Comparison of ENCODE assay signal across 7 mouse cellular contexts in the genomic region with DNA sequence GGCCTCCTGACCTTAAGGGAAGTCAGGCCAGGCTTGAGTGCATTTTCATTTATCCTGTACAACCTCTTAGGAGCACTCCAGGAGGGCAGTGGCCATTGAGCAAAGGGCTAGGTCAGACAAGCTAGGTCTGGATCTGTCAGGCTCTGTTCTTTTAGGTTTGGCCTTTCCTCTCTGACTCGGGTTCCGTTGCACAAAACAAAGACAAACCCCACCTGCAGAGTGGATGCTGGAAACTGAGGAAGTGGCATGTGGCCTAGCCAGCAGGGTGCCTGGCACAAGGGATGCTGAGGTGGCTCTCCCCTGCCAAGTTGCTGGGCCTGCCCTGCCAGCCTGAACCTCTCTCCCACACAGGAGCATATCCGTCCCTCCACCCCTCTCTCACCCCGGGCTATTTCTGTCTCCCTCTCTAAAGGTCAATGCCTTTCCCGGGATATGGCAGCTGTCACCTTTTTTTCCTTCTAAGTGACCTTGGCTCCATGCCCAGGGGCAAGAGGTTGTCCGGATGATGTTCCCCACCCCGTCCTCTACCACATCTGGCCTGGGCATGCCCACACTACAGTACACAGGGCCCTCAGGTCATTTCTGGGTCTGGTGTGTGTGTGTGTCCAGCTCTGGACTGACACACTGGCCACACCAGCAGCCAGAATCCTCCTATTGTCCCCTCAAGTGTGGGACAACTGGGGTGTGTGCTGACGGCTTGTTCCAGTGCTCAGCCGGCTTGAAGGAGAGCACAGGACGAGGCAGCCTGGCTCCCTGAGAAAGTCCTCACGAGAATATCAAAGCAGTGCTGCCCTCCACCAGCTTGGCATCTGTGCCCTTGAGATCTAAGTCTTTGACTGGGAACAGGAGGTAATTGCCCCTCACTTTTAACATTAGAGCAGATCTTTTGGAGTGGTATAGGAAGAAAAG.
DNase-seq lines count a peak whose midpoint lies in the region; ATAC-seq and TF ChIP-seq lines count a peak whose summit lies in the region.

No protein-coding gene starts in this region.

- peak; percentile 93 for DNase-seq in adrenal gland, postnatal 14 days
- peak; percentile 72 to 85 for DNase-seq in cerebellum, postnatal 10 days
- DNase-seq in heart, adult 2 months, result peak; percentile 71 to 83
- DNase-seq in kidney, adult 8-10 months, result peak; percentile 80 to 86
- DNase-seq in midbrain, embryonic 11.5 days (ENCODE audit: low spot score, missing footprints), result peak; percentile 87
- DNase-seq in layer of hippocampus, adult 9-11 months, result no peak
- no peak for DNase-seq in spleen, postnatal 36 days (ENCODE audit: low spot score in 2 of 2)

- no peak for ATAC-seq in midbrain, embryonic 11.5 days (ENCODE audit: low FRiP score)

- peak overlapping the region; percentile 31 for H3K9ac ChIP-seq in heart, adult 2 months (ENCODE audit: low read depth, low read length)
- peak overlapping the region; percentile 29; the same call in 1 of the 2 replicates for H3K9ac ChIP-seq in midbrain, embryonic 11.5 days (ENCODE audit: low read length)

- TF ChIP-seq POLR2A in heart, adult 2 months (IDR thresholded peaks at IDR 0.05; ENCODE audit: insufficient read depth, low read depth, low read length), result 0 out of 2 replicates have a peak, but pooled peaks have one; percentile 3

- H3K27ac ChIP-seq in heart, adult 2 months, result peak overlapping the region; percentile 86
- H3K27ac ChIP-seq in midbrain, embryonic 11.5 days (ENCODE audit: low read depth, low read length), result peak overlapping the region; percentile 80

- H3K79me2 ChIP-seq in heart, adult 2 months (replicated peaks; ENCODE audit: control insufficient read depth, insufficient read depth, low read length), result no peaks in the 10 kb centered on the region

- peak; percentile 67 for TF ChIP-seq EP300 in heart, adult 2 months (IDR thresholded peaks at IDR 0.05; ENCODE audit: insufficient read depth, low read depth, low read length)

- intact Hi-C loops in heart, adult 2 months (cut with DNase I), result loop anchor here (1.0 kb wide), 1 partner anchor 16 kb away; no protein-coding TSS in a partner anchor

- peaks cover 21% of the 10 kb centered on the region for H3K4me1 ChIP-seq in heart, adult 2 months (ENCODE audit: control insufficient read depth, insufficient read depth, low read length)
- H3K4me1 ChIP-seq in midbrain, embryonic 11.5 days (ENCODE audit: control insufficient read depth, insufficient read depth, low read length), result peaks cover 44% of the 10 kb centered on the region

- no peaks in the 10 kb centered on the region for H3K27me3 ChIP-seq in heart, adult 2 months (ENCODE audit: control insufficient read depth, insufficient read depth, low read length)
- no peaks in the 10 kb centered on the region for H3K27me3 ChIP-seq in midbrain, embryonic 11.5 days (ENCODE audit: control insufficient read depth, insufficient read depth, low read length)

- no peak overlapping the region for H3K4me2 ChIP-seq in midbrain, embryonic 11.5 days

- H3K9me3 ChIP-seq in midbrain, embryonic 11.5 days (ENCODE audit: control insufficient read depth, low read length), result no peaks in the 10 kb centered on the region

- no peak for TF ChIP-seq CTCF in heart, adult 2 months (IDR thresholded peaks at IDR 0.05)

- H3K4me3 ChIP-seq in heart, adult 2 months, result no peak overlapping the region
- no peak overlapping the region for H3K4me3 ChIP-seq in midbrain, embryonic 11.5 days (ENCODE audit: low read depth, low read length)

- 16% methylated on average over 11 of the region's 11 CpGs for WGBS in heart, adult 2 months
- 22% methylated on average over 11 of the region's 11 CpGs for WGBS in midbrain, embryonic 11.5 days

- no peaks in the 10 kb centered on the region; the same call in 1 of the 2 replicates for H3K36me3 ChIP-seq in heart, adult 2 months (ENCODE audit: control insufficient read depth, insufficient read depth, low read length)
- no peaks in the 10 kb centered on the region for H3K36me3 ChIP-seq in midbrain, embryonic 11.5 days (ENCODE audit: control insufficient read depth, insufficient read depth, low read length)

Comparison
In these comparisons a context has a peak if more than half of its experiments do, and no peak if none do; other contexts are left out.
1. DNase-seq: peak in adrenal gland, postnatal 14 days (single experiment), cerebellum, postnatal 10 days (2 of 2), heart, adult 2 months (2 of 2), kidney, adult 8-10 months (2 of 2) and midbrain, embryonic 11.5 days (single experiment); none in layer of hippocampus, adult 9-11 months (single experiment) and spleen, postnatal 36 days (0 of 2).